Mouse (Mus musculus) erythroblast, embryonic 14.5 days (primary cell): ENCODE results near the gene Kmt2b.

Experiments used
- GATA1 ChIP-seq: IDR thresholded peaks from 2 replicates; pipeline ENCODE4 v1.6.1; 2012; ENCODE audit warnings: low read length, inconsistent platforms, mixed read lengths
- TAL1 ChIP-seq: IDR thresholded peaks from 3 replicates; pipeline ENCODE4 v1.6.1; 2012; ENCODE audit warnings: low read length, inconsistent platforms, mixed read lengths

DNA sequence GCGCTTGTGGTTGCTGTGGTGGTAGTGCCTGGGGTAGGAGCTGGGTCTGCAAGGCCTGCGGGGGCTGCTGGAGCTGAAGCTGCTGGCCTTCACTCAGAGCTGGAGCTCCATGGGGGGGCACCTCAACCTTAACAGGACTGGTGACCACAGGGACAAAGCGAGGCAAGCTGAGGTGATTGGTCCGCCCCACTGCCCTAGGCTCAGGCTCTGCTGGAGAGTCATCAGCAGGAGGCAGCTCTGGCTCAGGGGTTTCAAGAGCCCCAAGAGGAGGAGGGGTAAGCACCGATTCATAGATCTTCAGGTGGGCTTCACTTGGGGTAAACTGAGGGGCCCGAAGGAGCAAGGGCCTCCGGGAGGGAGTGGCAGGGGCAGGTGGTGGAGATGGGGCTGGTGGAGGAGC, 3.4 kb downstream of the Kmt2b start:
- no peak for TF ChIP-seq TAL1
- no peak for TF ChIP-seq GATA1
